In genomic region chr4:120282568-120283091, GRCm38 (mm10) we compare ENCODE assay signal across 9 mouse cellular contexts. TPM values are rescaled to one million over a fixed set of nuclear protein-coding genes. Genes with fewer than 3 reads are reported as not detected.
A peak's percentile ranks its signal among the peaks of the same experiment; 100 is the strongest.
DNase-seq lines count a peak whose midpoint lies in the region; ATAC-seq lines count a peak whose summit lies in the region.
"Had no signal": no experiment of that assay in that cellular context is flagged by ENCODE, and none has a peak within 500 bp of the region (broad histone marks: within the 10 kb centered on the region; RNA-seq: fewer than 3 reads in every experiment).

No protein-coding gene starts in this region.

- peak overlapping the region; percentile 51 for H3K4me3 ChIP-seq in kidney, embryonic 15.5 days (replicated peaks)
- peak overlapping the region; percentile 45 for H3K4me3 ChIP-seq in liver, embryonic 11.5 days (ENCODE audit: low read depth, low read length)
- H3K4me3 ChIP-seq in neural tube, embryonic 15.5 days (replicated peaks), result peak overlapping the region; percentile 48

- no peak for ATAC-seq in kidney, embryonic 15.5 days (replicated peaks; ENCODE audit: low FRiP score)
- ATAC-seq in liver, embryonic 11.5 days (replicated peaks; ENCODE audit: low FRiP score), result no peak
- ATAC-seq in neural tube, embryonic 15.5 days (ENCODE audit: low FRiP score), result peak; percentile 33; the same call in 1 of the 2 replicates

- H3K27me3 ChIP-seq in kidney, embryonic 15.5 days, result peaks cover 88% of the 10 kb centered on the region
- H3K27me3 ChIP-seq in liver, embryonic 11.5 days (replicated peaks; ENCODE audit: control insufficient read depth, insufficient read depth, low read length), result peaks cover 76% of the 10 kb centered on the region
- H3K27me3 ChIP-seq in neural tube, embryonic 15.5 days (replicated peaks), result peaks cover 21% of the 10 kb centered on the region

- H3K4me1 ChIP-seq in kidney, embryonic 15.5 days, result peaks cover 37% of the 10 kb centered on the region
- H3K4me1 ChIP-seq in liver, embryonic 11.5 days (replicated peaks; ENCODE audit: control insufficient read depth, insufficient read depth, low read length), result peaks cover 6% of the 10 kb centered on the region; the same call in 1 of the 2 replicates
- H3K4me1 ChIP-seq in neural tube, embryonic 15.5 days, result peaks cover 63% of the 10 kb centered on the region

- DNase-seq in layer of hippocampus, adult 11-12 months (ENCODE audit: low spot score), result peak; percentile 82
- DNase-seq in layer of hippocampus, adult 9-10 months (ENCODE audit: low spot score), result no peak
- peak; percentile 49 to 65 for DNase-seq in cerebellum, adult 18-20 months
- peak; percentile 59 for DNase-seq in gastrocnemius, postnatal 25 days
- DNase-seq in liver, embryonic 11.5 days (ENCODE audit: low spot score), result no peak
- DNase-seq in embryo, embryonic 10 days (ENCODE audit: low spot score), result no peak

- WGBS in kidney, embryonic 15.5 days, result 2% methylated on average over 46 of the region's 47 CpGs
- 3% methylated on average over 46 of the region's 47 CpGs for WGBS in liver, embryonic 11.5 days
- WGBS in neural tube, embryonic 15.5 days, result under 1% methylated on average over 45 of the region's 47 CpGs

- no peak overlapping the region for H3K27ac ChIP-seq in kidney, embryonic 15.5 days
- no peak overlapping the region for H3K27ac ChIP-seq in liver, embryonic 11.5 days (ENCODE audit: low read depth, low read length)
- H3K27ac ChIP-seq in neural tube, embryonic 15.5 days (replicated peaks), result peak overlapping the region; percentile 60
- H3K27ac ChIP-seq: macrophage had no signal

- H3K9me3 ChIP-seq in kidney, embryonic 15.5 days (replicated peaks), result no peaks in the 10 kb centered on the region
- no peaks in the 10 kb centered on the region for H3K9me3 ChIP-seq in liver, embryonic 11.5 days (ENCODE audit: control insufficient read depth, low read length)
- no peaks in the 10 kb centered on the region for H3K9me3 ChIP-seq in neural tube, embryonic 15.5 days (replicated peaks)

- peak overlapping the region; percentile 51; the same call in 1 of the 2 replicates for H3K9ac ChIP-seq in kidney, embryonic 15.5 days
- H3K9ac ChIP-seq in liver, embryonic 11.5 days (ENCODE audit: low read depth, low read length), result peak overlapping the region; percentile 34; the same call in 1 of the 2 replicates
- H3K9ac ChIP-seq in neural tube, embryonic 15.5 days (replicated peaks), result peak overlapping the region; percentile 55

- peak overlapping the region; percentile 97 for H3K4me2 ChIP-seq in kidney, embryonic 15.5 days
- peak overlapping the region; percentile 75 for H3K4me2 ChIP-seq in liver, embryonic 11.5 days
- H3K4me2 ChIP-seq in neural tube, embryonic 15.5 days, result peak overlapping the region; percentile 98

- no peaks in the 10 kb centered on the region for H3K36me3 ChIP-seq in kidney, embryonic 15.5 days
- no peaks in the 10 kb centered on the region for H3K36me3 ChIP-seq in liver, embryonic 11.5 days (ENCODE audit: control insufficient read depth, insufficient read depth, low read length)
- H3K36me3 ChIP-seq in neural tube, embryonic 15.5 days, result no peaks in the 10 kb centered on the region

RNA-seq across cellular contexts. Expression of gene Foxo6, which starts 4.5 kb away (rescaled TPM):
- 1 to 10 TPM; 7.0 to 8.9 TPM for total RNA-seq in gastrocnemius, postnatal 25 days (2021)
- 0.13 and 0.14 TPM in 2 replicates for polyA plus RNA-seq in kidney, embryonic 15.5 days (2015; fragmentation: Nextera tagmentation; extraction: Ambion mirVana)
- 0.06 and 0.14 TPM in 2 replicates for polyA plus RNA-seq in liver, embryonic 11.5 days (2014; fragmentation: Nextera tagmentation; extraction: Ambion mirVana)
- 0.63 and 1.0 TPM in 2 replicates for polyA plus RNA-seq in neural tube, embryonic 15.5 days (2015; fragmentation: Nextera tagmentation; extraction: Ambion mirVana)
- polyA plus RNA-seq: macrophage had no signal

Comparison
In these comparisons a context has a peak if more than half of its experiments do, and no peak if none do; other contexts are left out.
1. DNase-seq: peak in layer of hippocampus, adult 11-12 months (single experiment), cerebellum, adult 18-20 months (2 of 2) and gastrocnemius, postnatal 25 days (single experiment); none in layer of hippocampus, adult 9-10 months (single experiment), liver, embryonic 11.5 days (single experiment) and embryo, embryonic 10 days (single experiment).
2. Peak in every context shown above with its lines, with median percentiles within 50 percentile points of each other: H3K4me2 ChIP-seq, H3K4me3 ChIP-seq and H3K9ac ChIP-seq.